ENCODE assay signal across 25 mouse cellular contexts in the genomic region with DNA sequence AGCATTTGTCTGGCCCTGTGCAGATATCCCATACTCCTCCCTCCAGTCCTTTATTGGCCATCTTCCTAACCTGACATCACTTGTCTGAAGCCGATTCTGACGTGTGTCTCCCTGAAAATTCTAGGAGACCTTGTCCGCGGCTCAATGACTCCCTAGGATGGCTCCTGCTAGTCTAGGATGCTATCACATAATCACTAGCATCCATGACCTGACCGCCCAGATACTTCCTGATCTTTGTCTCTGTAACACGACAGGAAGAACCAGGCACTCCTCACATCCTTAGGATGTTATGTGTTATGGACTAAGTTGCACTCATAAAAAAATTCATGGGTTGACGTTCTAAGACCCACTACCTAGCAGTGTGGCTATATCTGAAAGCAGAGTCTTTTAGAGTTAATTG. TPM values are rescaled to one million over a fixed set of nuclear protein-coding genes. Genes with fewer than 3 reads are reported as not detected.
DNase-seq lines count a peak whose midpoint lies in the region; ATAC-seq and TF ChIP-seq lines count a peak whose summit lies in the region.
"Had no signal": no experiment of that assay in that cellular context is flagged by ENCODE, and none has a peak within 500 bp of the region (broad histone marks: within the 10 kb centered on the region; RNA-seq: fewer than 3 reads in every experiment).

No protein-coding gene starts in this region.

- H3K36me3 ChIP-seq in lung, postnatal 0 days (ENCODE audit: insufficient read depth, low read length), result no peaks in the 10 kb centered on the region
- H3K36me3 ChIP-seq: embryonic facial prominence, embryonic 10.5 days; embryonic facial prominence, embryonic 12.5 days; forebrain, embryonic 15.5 days; G1E had no signal

- peak; percentile 34 for DNase-seq in lung, postnatal 0 days (ENCODE audit: low spot score)
- no peak for DNase-seq in lung, postnatal 14 days
- peak; percentile 0 for DNase-seq in lung, postnatal 25 days (ENCODE audit: low spot score)
- no peak for DNase-seq in lung, adult 18-20 months
- DNase-seq in neural tube, embryonic 10.5 days (ENCODE audit: extremely low spot score, low spot score), result no peak
- DNase-seq: adrenal gland, adult 8-10 months; adrenal gland, postnatal 14 days; adrenal gland, postnatal 36 days; B cell, adult 2 months; cerebellum, adult 11-12 months; cerebellum, adult 2 months; cerebellum, adult 9-10 months; cerebellum, postnatal 25 days had no signal

- WGBS in lung, postnatal 0 days, result 76% methylated on average over 7 of the region's 7 CpGs

- TF ChIP-seq EP300 in lung, postnatal 0 days (IDR thresholded peaks at IDR 0.05), result peak; percentile 85

- H3K4me1 ChIP-seq in lung, postnatal 0 days (ENCODE audit: insufficient read depth, low read depth, low read length), result no peaks in the 10 kb centered on the region
- H3K4me1 ChIP-seq: embryonic facial prominence, embryonic 10.5 days; embryonic facial prominence, embryonic 12.5 days; forebrain, embryonic 13.5 days; forebrain, embryonic 15.5 days had no signal

- peak; percentile 75 for ATAC-seq in lung, postnatal 0 days
- ATAC-seq: activated CD4-positive, CD25-positive, alpha-beta regulatory T cell, adult 4 months; CD4-positive, CD25-positive, alpha-beta regulatory T cell, adult 4 months; forebrain, embryonic 13.5 days; forebrain, embryonic 15.5 days; Patski had no signal

- TF ChIP-seq CTCF in lung, postnatal 0 days (IDR thresholded peaks at IDR 0.05), result no peak

- H3K9ac ChIP-seq in lung, postnatal 0 days (replicated peaks; ENCODE audit: low read depth), result no peak overlapping the region
- H3K9ac ChIP-seq: embryonic facial prominence, embryonic 12.5 days; forebrain, embryonic 13.5 days; forebrain, embryonic 15.5 days had no signal

- no peak overlapping the region for H3K4me2 ChIP-seq in lung, postnatal 0 days (replicated peaks; ENCODE audit: low read depth, low read length)
- H3K4me2 ChIP-seq: embryonic facial prominence, embryonic 12.5 days; forebrain, embryonic 13.5 days; forebrain, embryonic 15.5 days had no signal

- H3K27me3 ChIP-seq in lung, postnatal 0 days (replicated peaks; ENCODE audit: insufficient read depth, low read length), result no peaks in the 10 kb centered on the region
- H3K27me3 ChIP-seq: CH12.LX; embryonic facial prominence, embryonic 12.5 days; forebrain, embryonic 13.5 days; forebrain, embryonic 15.5 days; Patski had no signal

- H3K9me3 ChIP-seq in lung, postnatal 0 days (ENCODE audit: low read length), result no peaks in the 10 kb centered on the region
- H3K9me3 ChIP-seq: embryonic facial prominence, embryonic 10.5 days; embryonic facial prominence, embryonic 12.5 days; forebrain, embryonic 13.5 days; forebrain, embryonic 15.5 days had no signal

- H3K27ac ChIP-seq in lung, postnatal 0 days (ENCODE audit: low read length), result no peak overlapping the region
- H3K27ac ChIP-seq: embryonic facial prominence, embryonic 10.5 days; embryonic facial prominence, embryonic 12.5 days; forebrain, embryonic 13.5 days; forebrain, embryonic 15.5 days had no signal

- no peak overlapping the region for H3K4me3 ChIP-seq in lung, postnatal 0 days (ENCODE audit: low read depth, low read length)
- H3K4me3 ChIP-seq: embryonic facial prominence, embryonic 10.5 days; embryonic facial prominence, embryonic 12.5 days; forebrain, embryonic 13.5 days; forebrain, embryonic 15.5 days had no signal

RNA-seq across cellular contexts. Expression of gene Dppa4, which starts 45.9 kb away (rescaled TPM):
- polyA plus RNA-seq in lung, postnatal 0 days (2015; fragmentation: Nextera tagmentation; extraction: Ambion mirVana), result not detected in 2 replicates
- polyA plus RNA-seq: activated CD4-positive, CD25-positive, alpha-beta regulatory T cell, adult 4 months; CD4-positive, CD25-positive, alpha-beta regulatory T cell, adult 4 months; cerebellum, adult 2 months; cortical plate, adult 2 months; embryonic facial prominence, embryonic 10.5 days; embryonic facial prominence, embryonic 12.5 days; embryonic facial prominence, embryonic 14.5 days; forebrain, embryonic 11.5 days; forebrain, embryonic 13.5 days; forebrain, embryonic 15.5 days; Patski had no signal

Comparison
In these comparisons a context has a peak if more than half of its experiments do, and no peak if none do; other contexts are left out.
1. DNase-seq: peak in lung, postnatal 0 days (single experiment) and lung, postnatal 25 days (single experiment); none in lung, postnatal 14 days (single experiment), lung, adult 18-20 months (0 of 2) and neural tube, embryonic 10.5 days (single experiment).